Mouse (Mus musculus) splenic B cell, adult 2 months (primary cell): ENCODE results near the gene Parp3.
A peak's percentile ranks its signal among the peaks of the same experiment; 100 is the strongest.
"Not testable (repeated sequence)": the region's sequence is repeated elsewhere in the genome, so short reads cannot be mapped to it uniquely, and the experiment has no call there.

Source experiments
- DNase-seq: peaks from one replicate; pipeline ENCODE4 v3.0.0-alpha.2; 2011; ENCODE audit warnings: low read depth, low spot score
- H3K27me3 ChIP-seq: 2 replicates; pipeline ENCODE4 v1.6.1; 2012; ENCODE audit warnings: mild to moderate bottlenecking, low read length, moderate library complexity, mixed read lengths; ENCODE audit not compliant: control insufficient read depth, poor library complexity, insufficient read depth, severe bottlenecking
- H3K36me3 ChIP-seq: 2 replicates; pipeline ENCODE4 v1.6.1; 2012; ENCODE audit warnings: mild to moderate bottlenecking, low read length, moderate library complexity, mixed read lengths; ENCODE audit not compliant: control insufficient read depth, poor library complexity, insufficient read depth, severe bottlenecking

The Parp3 gene

GRCm38 (mm10) chr9:106476924-106477484 is at the start of gene Parp3:
TSS of gene Parp3 (minus strand) at chr9:106476949.
- Histone ChIP-seq H3K27me3 (no peaks in the 10 kb centered on the region), H3K36me3 (peaks cover 4% of the 10 kb centered on the region)
- peak; percentile 100 for DNase-seq

- DNase-seq: no peak
- H3K27me3 ChIP-seq: no peaks in the 10 kb centered on the region
- no peaks in the 10 kb centered on the region for H3K36me3 ChIP-seq
These were observed 43.2 kb upstream of the Parp3 start for GRCm38 (mm10) chr9:106519909-106520308.

DNA sequence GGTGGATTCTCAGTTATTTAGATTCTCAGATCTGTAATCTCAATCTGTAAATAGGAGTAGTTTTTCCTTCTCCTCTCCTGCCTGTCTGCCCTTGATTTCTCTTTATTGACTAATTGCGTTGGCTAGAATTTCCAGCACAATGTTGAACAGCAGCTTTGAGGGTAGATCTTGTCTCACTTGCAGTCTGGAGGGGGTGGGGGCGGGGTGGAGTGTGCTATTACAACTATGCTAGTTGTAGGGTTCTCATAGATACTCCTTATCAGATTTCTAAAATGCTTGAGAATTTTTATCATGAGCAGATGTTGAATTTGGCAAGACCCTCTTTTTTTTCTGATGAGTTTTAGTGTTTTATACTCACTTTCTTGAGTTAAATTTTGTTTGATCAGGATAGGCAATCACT is 42.7 kb upstream of the Parp3 start:
- no peaks in the 10 kb centered on the region for H3K27me3 ChIP-seq
- no peaks in the 10 kb centered on the region for H3K36me3 ChIP-seq
- DNase-seq: no peak

GRCm38 (mm10) chr9:106514273-106514672 is 37.5 kb upstream of the Parp3 start, which contains the start of gene Iqcf5:
TSS of gene Iqcf5 (plus strand) at chr9:106514573.
- Histone ChIP-seq H3K27me3 (no peaks in the 10 kb centered on the region), H3K36me3 (no peaks in the 10 kb centered on the region)
- DNase-seq: no peak

GRCm38 (mm10) chr9:106513566-106513965 is 36.8 kb upstream of the Parp3 start:
- H3K27me3 ChIP-seq: no peaks in the 10 kb centered on the region
- no peaks in the 10 kb centered on the region for H3K36me3 ChIP-seq
- no peak for DNase-seq

DNA sequence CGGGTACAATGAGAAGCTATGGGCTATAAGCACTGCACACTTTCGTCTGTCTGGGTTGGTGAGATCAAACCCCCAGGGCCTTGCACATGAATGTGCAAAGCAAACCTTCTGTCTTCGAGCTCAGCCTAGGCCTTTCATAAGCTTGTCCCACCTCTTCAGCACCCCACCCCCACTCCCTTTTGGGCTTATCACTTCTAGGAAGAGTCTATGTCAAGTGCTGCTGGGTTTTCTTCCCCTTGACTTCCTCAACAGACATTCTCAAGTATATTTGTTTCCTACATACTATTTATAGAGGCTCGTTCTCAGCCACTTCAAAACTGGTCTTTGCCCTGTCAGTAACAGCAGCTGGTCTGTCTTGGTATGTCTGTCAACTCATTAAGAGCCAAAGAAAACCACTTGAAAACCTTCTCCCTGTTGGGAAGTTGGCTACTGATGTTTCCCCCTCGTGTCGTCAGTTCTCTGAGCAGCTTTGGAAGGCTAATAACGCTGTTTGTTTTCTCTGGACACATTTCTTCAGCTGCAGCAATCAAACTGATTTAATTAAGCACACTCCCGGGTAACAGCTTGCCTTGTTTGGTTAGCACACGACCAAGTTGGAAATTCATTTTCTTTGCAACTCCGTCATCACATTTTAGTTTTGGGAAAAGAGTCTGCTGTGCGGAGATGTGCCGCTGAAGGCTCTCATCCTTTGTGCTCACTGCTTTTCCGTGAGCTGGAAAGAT is 36.1 kb upstream of the Parp3 start:
- Histone ChIP-seq H3K36me3 (no peaks in the 10 kb centered on the region), H3K27me3 (no peaks in the 10 kb centered on the region)
- no peak for DNase-seq

GRCm38 (mm10) chr9:106509356-106509755 is 32.6 kb upstream of the Parp3 start:
- Histone ChIP-seq H3K36me3 (no peaks in the 10 kb centered on the region), H3K27me3 (no peaks in the 10 kb centered on the region)
- DNase-seq: no peak

GRCm38 (mm10) chr9:106504246-106504645 is 27.5 kb upstream of the Parp3 start:
- no peaks in the 10 kb centered on the region for H3K36me3 ChIP-seq
- DNase-seq: no peak
- no peaks in the 10 kb centered on the region for H3K27me3 ChIP-seq

- DNase-seq: no peak
- no peaks in the 10 kb centered on the region for H3K36me3 ChIP-seq
- no peaks in the 10 kb centered on the region for H3K27me3 ChIP-seq
These were observed 25.1 kb upstream of the Parp3 start for GRCm38 (mm10) chr9:106501846-106502245.

DNA sequence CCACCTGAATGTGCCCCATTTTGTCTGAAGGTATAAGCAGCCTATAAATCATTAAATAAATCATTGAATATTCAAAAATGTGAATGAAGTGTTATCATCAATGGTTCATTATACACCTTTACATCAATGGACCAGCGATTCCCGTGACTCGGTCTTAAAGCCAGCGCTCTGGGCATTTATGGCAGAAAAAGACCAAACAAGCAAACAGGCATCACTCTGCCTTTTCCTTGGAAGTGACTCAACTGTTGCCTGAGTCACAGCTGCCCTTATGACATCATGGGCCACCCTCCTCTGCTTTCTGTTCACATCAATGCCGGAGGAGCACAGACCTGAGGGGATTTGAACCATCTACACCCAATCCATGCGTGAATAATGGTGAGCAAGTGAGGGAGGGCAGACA is 22.9 kb upstream of the Parp3 start, which contains the start of gene Iqcf1:
Gene Iqcf1, plus strand, starts transcription at position 301 of the 400 bp plus-strand sequence.
- no peak for DNase-seq
- H3K36me3 ChIP-seq: no peaks in the 10 kb centered on the region
- no peaks in the 10 kb centered on the region for H3K27me3 ChIP-seq

DNA sequence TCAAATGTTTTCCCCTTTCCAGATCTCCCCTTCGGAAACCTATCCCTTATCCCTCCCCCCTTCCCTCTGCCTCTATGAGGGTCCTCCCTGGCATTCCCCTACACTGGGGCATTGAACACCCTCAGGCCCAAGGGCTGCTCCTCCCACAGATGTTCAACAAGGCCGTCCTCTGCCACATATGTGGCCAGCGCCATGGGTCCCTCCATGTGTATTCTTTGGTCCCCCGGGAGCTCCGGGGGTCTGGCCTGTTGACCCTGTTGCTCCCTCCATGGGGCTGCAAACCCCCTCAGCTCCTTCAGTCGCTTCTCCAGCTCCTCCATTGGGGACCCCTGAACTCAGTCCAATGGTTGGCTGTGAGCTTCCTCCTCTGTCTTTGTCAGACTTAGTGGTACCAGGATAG is 10.9 kb upstream of the Parp3 start:
- not testable (repeated sequence) for H3K27me3 ChIP-seq, DNase-seq
- H3K36me3 ChIP-seq: peaks cover 17% of the 10 kb centered on the region

- DNase-seq: no peak
- Histone ChIP-seq H3K27me3 (no peaks in the 10 kb centered on the region), H3K36me3 (peaks cover 17% of the 10 kb centered on the region)
These were observed 8.3 kb upstream of the Parp3 start for GRCm38 (mm10) chr9:106485076-106485475.

DNA sequence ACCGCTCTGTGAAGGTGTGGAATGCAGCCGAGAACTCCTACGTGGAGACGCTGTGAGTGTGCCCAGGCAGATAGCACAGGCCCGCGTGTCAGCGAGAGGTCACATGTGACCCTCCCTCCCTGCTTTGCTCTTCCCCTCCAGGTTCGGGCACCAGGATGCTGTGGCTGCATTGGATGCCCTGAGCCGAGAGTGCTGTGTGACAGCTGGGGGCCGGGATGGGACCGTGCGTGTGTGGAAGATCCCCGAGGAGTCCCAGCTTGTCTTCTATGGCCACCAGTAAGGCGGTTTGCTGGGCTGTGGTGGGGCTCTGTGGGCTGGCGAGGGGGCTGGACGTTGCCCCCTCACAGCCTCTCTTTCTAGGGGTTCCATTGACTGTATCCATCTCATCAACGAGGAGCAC is 6.9 kb upstream of the Parp3 start:
- no peak for DNase-seq
- Histone ChIP-seq H3K36me3 (peaks cover 17% of the 10 kb centered on the region), H3K27me3 (no peaks in the 10 kb centered on the region)

GRCm38 (mm10) chr9:106483136-106483535 is 6.4 kb upstream of the Parp3 start:
- Histone ChIP-seq H3K27me3 (no peaks in the 10 kb centered on the region), H3K36me3 (peaks cover 17% of the 10 kb centered on the region)
- no peak for DNase-seq

GRCm38 (mm10) chr9:106482578-106483115 is 5.9 kb upstream of the Parp3 start:
- DNase-seq: no peak
- peaks cover 17% of the 10 kb centered on the region for H3K36me3 ChIP-seq

More at GRCm38 (mm10) chr9:106482578-106483115, 5.9 kb upstream of the Parp3 start:
- H3K27me3 ChIP-seq: no peaks in the 10 kb centered on the region
